Mouse (Mus musculus): ENCODE results near the gene Cfdp1.
"Not testable (repeated sequence)": the region's sequence is repeated elsewhere in the genome, so short reads cannot be mapped to it uniquely, and the experiment has no call there.

Cfdp1 gene

DNA sequence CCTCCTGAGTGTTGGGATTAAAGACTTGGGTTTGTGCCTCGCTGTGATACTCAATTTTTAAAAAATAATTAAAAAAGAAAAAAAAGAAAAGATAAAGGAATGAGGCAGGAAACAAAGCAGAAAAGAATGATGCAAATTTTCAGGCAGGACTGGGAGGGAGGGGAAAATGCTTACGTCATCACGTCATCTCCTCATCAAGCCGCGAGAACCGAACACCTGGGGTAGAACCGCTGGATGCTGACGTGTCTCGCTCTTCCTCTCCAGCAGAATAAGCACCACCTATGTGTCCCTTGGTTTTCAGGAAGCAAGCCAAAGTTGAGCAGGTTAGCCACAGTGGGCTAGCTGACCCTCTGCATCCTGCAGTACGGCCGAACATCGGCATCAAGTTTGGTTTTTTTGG lies 1.9 kb upstream of the Cfdp1 start:
- no peak for DNase-seq

- not testable (repeated sequence) for DNase-seq
Observed at GRCm38 (mm10) chr8:111853219-111853618, 872 bp downstream of the Cfdp1 start.

GRCm38 (mm10) chr8:111846746-111847145 lies 7.3 kb downstream of the Cfdp1 start:
- DNase-seq: no peak

DNA sequence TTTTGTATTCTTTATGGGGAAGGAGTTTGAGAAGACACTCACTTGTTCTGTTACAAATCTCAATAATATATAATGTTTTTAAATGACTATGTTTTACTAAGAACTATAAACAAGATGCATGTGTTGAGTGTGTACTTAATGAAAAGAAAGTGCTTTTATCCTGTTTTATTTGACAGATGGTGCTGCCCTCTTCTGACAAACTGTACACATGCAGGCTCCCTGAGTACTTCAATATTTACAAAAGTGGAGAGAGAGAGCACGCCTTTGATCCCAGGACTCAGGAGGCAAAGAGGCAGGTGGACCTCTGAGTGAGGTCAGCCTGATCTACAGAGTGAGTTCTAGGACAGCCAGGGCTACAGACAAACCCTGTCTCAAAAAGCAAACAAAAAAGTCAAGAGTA lies 18.6 kb downstream of the Cfdp1 start:
- DNase-seq: no peak

GRCm38 (mm10) chr8:111834011-111834410 lies 20.1 kb downstream of the Cfdp1 start:
- DNase-seq: no peak

- no peak for DNase-seq
Observed at GRCm38 (mm10) chr8:111832983-111833382, 21.1 kb downstream of the Cfdp1 start.

GRCm38 (mm10) chr8:111831996-111832395 lies 22.1 kb downstream of the Cfdp1 start:
- DNase-seq: no peak

GRCm38 (mm10) chr8:111828595-111828994 lies 25.5 kb downstream of the Cfdp1 start:
- no peak for DNase-seq

DNA sequence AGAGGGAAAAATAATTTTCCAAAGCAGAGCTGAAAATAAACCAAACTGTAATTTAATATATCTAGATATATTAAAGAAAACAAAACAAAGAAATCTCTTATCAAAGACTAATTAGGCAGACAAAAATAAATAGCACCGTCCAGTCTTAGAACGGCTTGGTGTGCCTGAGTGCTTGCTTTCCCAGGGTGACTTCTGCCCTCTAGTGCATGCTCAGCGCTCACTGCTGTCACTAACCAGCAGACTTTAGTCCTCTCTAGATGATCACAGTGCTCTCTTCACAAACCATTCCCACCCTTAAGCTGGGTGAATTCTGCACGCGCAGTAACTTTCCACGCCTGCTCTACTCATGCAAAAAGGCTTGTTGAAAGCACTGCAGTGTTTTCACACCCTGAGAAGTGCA lies 28.9 kb downstream of the Cfdp1 start:
- peak; percentile 37 for DNase-seq

- no peak for DNase-seq
Observed at GRCm38 (mm10) chr8:111824334-111824733, 29.8 kb downstream of the Cfdp1 start.

- DNase-seq: no peak
Observed at GRCm38 (mm10) chr8:111821199-111821598, 32.9 kb downstream of the Cfdp1 start.

GRCm38 (mm10) chr8:111820691-111821090 lies 33.4 kb downstream of the Cfdp1 start:
- DNase-seq: peak; percentile 36

DNA sequence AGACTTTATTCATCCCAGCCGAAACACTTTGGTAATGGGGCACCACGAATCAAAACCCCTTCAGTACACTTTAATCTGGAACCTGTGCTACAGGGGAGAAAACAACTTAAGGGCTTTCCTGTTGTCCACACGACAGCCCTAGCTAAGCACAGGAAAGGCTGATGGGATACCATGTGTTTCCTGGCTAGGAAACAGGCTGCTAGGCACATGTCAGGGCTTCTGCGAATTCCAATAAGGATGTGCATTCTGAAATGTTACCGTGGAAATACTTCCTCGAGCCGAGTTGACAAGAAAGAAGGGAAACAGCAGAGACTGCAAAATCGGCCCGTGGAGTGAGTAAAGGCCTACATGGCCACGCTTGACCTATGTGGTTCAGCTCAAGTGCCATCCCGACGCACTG lies 34.1 kb downstream of the Cfdp1 start:
- DNase-seq: peak; percentile 43

DNA sequence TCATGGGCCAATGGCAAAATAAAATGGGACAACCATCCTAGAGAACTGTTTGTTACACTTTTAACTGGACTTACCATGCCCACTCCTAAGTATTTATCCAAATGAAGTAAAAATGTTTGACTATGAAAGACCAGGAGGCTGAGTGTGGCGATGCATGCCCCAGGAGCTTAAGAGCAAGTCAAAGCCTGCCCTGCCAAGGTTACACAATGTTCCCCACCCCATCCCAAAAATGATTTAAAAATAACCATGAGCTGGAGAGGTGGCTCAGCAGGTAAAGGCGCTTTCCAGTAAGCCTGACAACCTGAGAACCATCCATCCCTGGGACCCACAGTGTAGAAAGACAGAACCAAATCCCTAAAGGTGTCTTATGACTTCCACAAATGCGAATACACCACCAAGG lies 35.5 kb downstream of the Cfdp1 start:
- DNase-seq: no peak

- no peak for DNase-seq
Observed at GRCm38 (mm10) chr8:111815078-111815477, 39.0 kb downstream of the Cfdp1 start.

DNA sequence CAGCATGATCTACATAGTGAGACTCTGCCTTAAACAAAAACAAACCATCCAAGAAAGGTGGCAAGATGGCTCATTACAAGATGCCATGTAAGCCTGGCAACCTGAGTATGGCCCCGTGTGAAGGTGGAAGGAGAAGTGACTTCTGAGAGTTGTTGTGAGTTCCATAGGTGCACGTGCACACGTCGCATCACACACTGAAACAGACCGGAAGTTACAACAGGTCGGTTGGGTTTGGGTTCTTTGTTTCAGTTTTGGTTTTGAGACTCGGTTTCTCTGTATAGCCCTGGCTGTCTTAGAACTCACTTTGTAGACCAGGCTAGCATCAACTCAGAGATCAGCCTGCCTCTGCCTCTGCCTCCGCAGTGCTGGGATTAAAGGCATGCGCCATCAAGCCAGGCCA lies 40.3 kb downstream of the Cfdp1 start:
- no peak for DNase-seq

DNA sequence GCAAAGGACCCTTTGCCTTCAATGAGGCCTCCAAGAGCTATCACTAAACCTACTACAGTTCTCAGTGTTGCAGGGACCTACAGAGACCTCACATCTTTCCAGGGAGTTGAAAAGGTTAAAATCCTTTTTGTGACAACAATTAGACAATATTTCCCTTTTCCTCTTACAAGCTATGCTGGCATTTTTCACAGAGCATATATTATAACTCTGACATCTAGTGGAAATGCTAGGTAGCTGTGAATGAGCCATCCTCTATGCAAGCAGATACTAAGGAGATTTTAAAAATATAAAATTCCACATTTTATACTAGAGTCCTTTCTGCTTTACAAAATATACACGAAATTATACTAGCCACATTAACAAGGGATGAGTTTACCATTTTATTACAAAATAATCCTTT lies 41.3 kb downstream of the Cfdp1 start:
- DNase-seq: no peak

DNA sequence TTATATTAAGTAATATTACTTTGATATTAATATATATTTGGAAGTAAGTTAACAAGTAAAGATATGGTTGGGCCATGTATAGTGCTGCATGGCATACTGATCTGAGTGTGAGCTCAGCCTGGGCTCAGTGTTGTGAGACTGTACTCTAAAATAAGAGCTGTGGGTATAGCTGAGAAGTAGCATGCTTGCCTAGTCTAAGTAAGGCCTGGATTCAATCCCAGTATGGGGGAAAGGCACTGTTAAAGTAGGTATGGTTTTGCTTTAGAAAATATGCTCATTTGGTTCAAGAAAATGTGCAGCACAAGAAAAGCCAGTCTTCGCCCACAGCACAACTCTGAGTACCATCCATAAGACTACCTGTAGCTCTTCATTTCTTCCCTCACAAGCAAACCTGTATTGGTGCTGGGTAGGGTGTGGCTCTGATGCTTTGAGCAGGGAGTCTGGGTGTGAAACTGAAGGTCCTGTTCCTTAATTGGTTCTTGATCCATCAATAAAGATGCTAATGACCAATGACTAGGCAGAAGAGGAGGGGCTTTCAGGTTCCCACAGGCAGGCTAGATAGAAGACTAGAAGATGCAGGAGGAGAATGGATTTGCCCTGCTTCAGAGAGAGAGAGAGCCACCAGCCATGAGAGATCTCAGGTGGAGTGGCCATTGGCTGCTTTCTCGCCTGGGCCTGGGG lies 43.3 kb downstream of the Cfdp1 start:
- no peak for DNase-seq

- DNase-seq: no peak
Observed at GRCm38 (mm10) chr8:111808891-111809622, 45.0 kb downstream of the Cfdp1 start.

- DNase-seq: no peak
Observed at GRCm38 (mm10) chr8:111808006-111808405, 46.1 kb downstream of the Cfdp1 start.

DNA sequence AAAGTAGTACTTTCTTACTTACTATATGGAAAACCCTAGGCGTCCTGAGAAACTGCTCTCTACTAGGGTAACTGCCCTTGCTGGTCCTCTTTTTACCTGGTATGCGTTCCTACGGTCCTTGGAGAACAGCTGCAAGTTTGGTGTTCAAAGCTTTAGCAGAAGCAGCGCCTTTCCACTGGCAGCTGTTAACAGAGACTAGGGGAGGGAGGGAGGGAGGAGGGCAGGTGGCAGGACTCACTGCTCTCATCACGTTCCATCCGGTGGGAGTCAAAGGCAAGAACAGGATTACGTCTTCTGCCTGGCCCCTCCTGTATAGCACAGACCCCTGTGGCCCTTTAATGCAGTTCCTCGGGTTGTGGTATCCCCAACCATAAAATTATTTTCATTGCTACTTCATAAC lies 50.7 kb downstream of the Cfdp1 start:
- DNase-seq: no peak

GRCm38 (mm10) chr8:111802256-111802655 lies 51.8 kb downstream of the Cfdp1 start:
- no peak for DNase-seq

- DNase-seq: no peak
Observed at GRCm38 (mm10) chr8:111801456-111801855, 52.6 kb downstream of the Cfdp1 start.

GRCm38 (mm10) chr8:111796528-111796927 lies 57.6 kb downstream of the Cfdp1 start:
- no peak for DNase-seq

Measured in kidney, adult 11 months (tissue).